Mouse (Mus musculus) midbrain, embryonic 12.5 days (tissue): ENCODE results near the gene Fnbp4. TPM values are rescaled to one million over a fixed set of nuclear protein-coding genes. Genes with fewer than 3 reads are reported as not detected.

Experiments
- polyA plus RNA-seq: library from polyadenylated mRNA; unstranded; fragments of >200 nt; fragmentation: Nextera tagmentation; extraction: Ambion mirVana; gene quantifications from 2 replicates; pipeline ENCODE4 v1.2.1, GENCODE M21; 2016

Gene Fnbp4
- polyA plus RNA-seq, 1 experiment from 2014 or later = 169 TPM

Other genes starting within 250 kb of the Fnbp4 start
- gene Ptprj, start 164.7 kb upstream of the Fnbp4 start, polyA plus RNA-seq = 2.5 and 3.0 TPM in 2 replicates
- 47.8 and 50.1 TPM in 2 replicates for gene Nup160, start 68.2 kb upstream of the Fnbp4 start, polyA plus RNA-seq
- 0.25 and 0.41 TPM in 2 replicates for gene Agbl2, start 37.4 kb downstream of the Fnbp4 start, polyA plus RNA-seq
- 207 and 209 TPM in 2 replicates for gene Mtch2, start 101.8 kb downstream of the Fnbp4 start, polyA plus RNA-seq
- 29.2 and 32.9 TPM in 2 replicates for gene C1qtnf4, start 140.5 kb downstream of the Fnbp4 start, polyA plus RNA-seq
- gene Kbtbd4, start 159.4 kb downstream of the Fnbp4 start, polyA plus RNA-seq = 53.5 and 54.5 TPM in 2 replicates
- 187 and 196 TPM in 2 replicates for gene Ndufs3, start 159.5 kb downstream of the Fnbp4 start, polyA plus RNA-seq
- gene Celf1, start 195.0 kb downstream of the Fnbp4 start, polyA plus RNA-seq = 167 and 178 TPM in 2 replicates